Mouse (Mus musculus): Measurements from ENCODE around the gene Nrsn2.
"Not testable (repeated sequence)": the region's sequence is repeated elsewhere in the genome, so short reads cannot be mapped to it uniquely, and the experiment has no call there.

Gene Nrsn2

GRCm38 (mm10) chr2:152392786-152393185 is 16.3 kb upstream of the Nrsn2 start:
- peak in 1 of 2 experiments; percentile 72 for DNase-seq (ENCODE audit: low spot score in 2 of 2)

- no peak for DNase-seq (ENCODE audit: low spot score in 2 of 2)
Observed at GRCm38 (mm10) chr2:152384191-152384590, 7.8 kb upstream of the Nrsn2 start.

- DNase-seq (ENCODE audit: low spot score in 2 of 2) = peak; percentile 79 to 84
Observed at GRCm38 (mm10) chr2:152375652-152376344, 640 bp downstream of the Nrsn2 start.

- DNase-seq (ENCODE audit: low spot score in 2 of 2) = no peak
Observed at GRCm38 (mm10) chr2:152373547-152373946, 2.9 kb downstream of the Nrsn2 start.

GRCm38 (mm10) chr2:152372661-152373060 is 3.8 kb downstream of the Nrsn2 start:
- DNase-seq (ENCODE audit: low spot score in 2 of 2) = no peak

GRCm38 (mm10) chr2:152372104-152372503 is 4.3 kb downstream of the Nrsn2 start:
- DNase-seq (ENCODE audit: low spot score in 2 of 2) = no peak

- DNase-seq (ENCODE audit: low spot score in 2 of 2) = peak; percentile 42 to 70
Observed at GRCm38 (mm10) chr2:152368532-152369140, 7.8 kb downstream of the Nrsn2 start.

GRCm38 (mm10) chr2:152367917-152368316 is 8.5 kb downstream of the Nrsn2 start:
- DNase-seq (ENCODE audit: low spot score in 2 of 2) = no peak

- DNase-seq (ENCODE audit: low spot score in 2 of 2) = peak; percentile 82 to 84
Observed at GRCm38 (mm10) chr2:152363245-152364147, 12.9 kb downstream of the Nrsn2 start.

- DNase-seq (ENCODE audit: low spot score in 2 of 2) = no peak
Observed at GRCm38 (mm10) chr2:152361193-152361592, 15.2 kb downstream of the Nrsn2 start.

GRCm38 (mm10) chr2:152360271-152360775 is 16.1 kb downstream of the Nrsn2 start:
- no peak for DNase-seq (ENCODE audit: low spot score in 2 of 2)

- no peak for DNase-seq (ENCODE audit: low spot score in 2 of 2)
Observed at GRCm38 (mm10) chr2:152359616-152360015, 16.8 kb downstream of the Nrsn2 start.

- not testable (repeated sequence) for DNase-seq (ENCODE audit: low spot score in 2 of 2)
Observed at GRCm38 (mm10) chr2:152358977-152359376, 17.5 kb downstream of the Nrsn2 start.

- no peak for DNase-seq (ENCODE audit: low spot score in 2 of 2)
Observed at GRCm38 (mm10) chr2:152357254-152357653, 19.2 kb downstream of the Nrsn2 start.

GRCm38 (mm10) chr2:152349842-152350540 is 26.4 kb downstream of the Nrsn2 start:
- peak; percentile 52 to 66 for DNase-seq (ENCODE audit: low spot score in 2 of 2)

- no peak for DNase-seq (ENCODE audit: low spot score in 2 of 2)
Observed at GRCm38 (mm10) chr2:152349205-152349604, 27.2 kb downstream of the Nrsn2 start.

GRCm38 (mm10) chr2:152347722-152348121 is 28.7 kb downstream of the Nrsn2 start:
- no peak for DNase-seq (ENCODE audit: low spot score in 2 of 2)

- DNase-seq (ENCODE audit: low spot score in 2 of 2) = no peak
Observed at GRCm38 (mm10) chr2:152346776-152347465, 29.5 kb downstream of the Nrsn2 start.

GRCm38 (mm10) chr2:152345393-152345792 is 31.0 kb downstream of the Nrsn2 start:
- DNase-seq (ENCODE audit: low spot score in 2 of 2) = no peak

GRCm38 (mm10) chr2:152344909-152345308 is 31.5 kb downstream of the Nrsn2 start:
- DNase-seq (ENCODE audit: low spot score in 2 of 2) = no peak

- DNase-seq (ENCODE audit: low spot score in 2 of 2) = no peak
Observed at GRCm38 (mm10) chr2:152344361-152344760, 32.1 kb downstream of the Nrsn2 start.

All from right cerebral cortex, postnatal 10 days (tissue).